Mouse (Mus musculus) adrenal gland (tissue): ENCODE measurements at regions not wholly inside any gene's neighbourhood (a gene's known extent, or its start where the extent isn't known, plus 50 kb on each side); places are given as distances from the start of the nearest gene placed in this dataset.

Experiments used
- intact Hi-C: fragments of 180-260 bp; cut with DNase I; formaldehyde crosslinking; loops from one replicate; pipeline ENCODE4 v1.15.1; 2025

GRCm38 (mm10) chr4:142789048-142789447, 423.7 kb downstream of the Prdm2 start:
- intact Hi-C loops = no loop called here

GRCm38 (mm10) chr4:142785386-142785785, 427.4 kb downstream of the Prdm2 start:
- intact Hi-C loops = no loop called here

GRCm38 (mm10) chr4:142776711-142777411, 435.9 kb downstream of the Prdm2 start:
- intact Hi-C loops = no loop called here

GRCm38 (mm10) chr4:142775023-142775422, 437.8 kb downstream of the Prdm2 start:
- intact Hi-C loops = no loop called here

- intact Hi-C loops = no loop called here
These were observed 439.1 kb downstream of the Prdm2 start for GRCm38 (mm10) chr4:142773651-142774151.

- intact Hi-C loops = no loop called here
These were observed 439.9 kb downstream of the Prdm2 start for GRCm38 (mm10) chr4:142772751-142773455.

- intact Hi-C loops = no loop called here
These were observed 441.2 kb downstream of the Prdm2 start for GRCm38 (mm10) chr4:142771520-142772150.

- intact Hi-C loops = no loop called here
These were observed 442.6 kb downstream of the Prdm2 start for GRCm38 (mm10) chr4:142770177-142770576.

GRCm38 (mm10) chr4:142767665-142768064, 445.1 kb downstream of the Prdm2 start:
- intact Hi-C loops = no loop called here

- intact Hi-C loops = no loop called here
These were observed 451.2 kb downstream of the Prdm2 start for GRCm38 (mm10) chr4:142761577-142761976.

- intact Hi-C loops = no loop called here
These were observed 454.7 kb downstream of the Prdm2 start for GRCm38 (mm10) chr4:142758102-142758501.

GRCm38 (mm10) chr4:142756332-142756731, 456.5 kb downstream of the Prdm2 start:
- intact Hi-C loops = no loop called here

GRCm38 (mm10) chr4:142749918-142750317, 462.9 kb downstream of the Prdm2 start:
- intact Hi-C loops = no loop called here

GRCm38 (mm10) chr4:142723554-142723907, 484.3 kb upstream of the Kazn start:
- intact Hi-C loops = no loop called here

- intact Hi-C loops = no loop called here
These were observed 483.8 kb upstream of the Kazn start for GRCm38 (mm10) chr4:142722845-142723553.

GRCm38 (mm10) chr4:142701606-142702005, 462.4 kb upstream of the Kazn start:
- intact Hi-C loops = no loop called here

GRCm38 (mm10) chr4:142694926-142695325, 455.7 kb upstream of the Kazn start:
- intact Hi-C loops = no loop called here

GRCm38 (mm10) chr4:142688241-142688640, 449.0 kb upstream of the Kazn start:
- intact Hi-C loops = no loop called here

- intact Hi-C loops = no loop called here
These were observed 438.2 kb upstream of the Kazn start for GRCm38 (mm10) chr4:142677426-142677825.

- intact Hi-C loops = no loop called here
These were observed 435.7 kb upstream of the Kazn start for GRCm38 (mm10) chr4:142674641-142675465.
